Mouse (Mus musculus): ENCODE results near the gene Grb2. TPM values are rescaled to one million over a fixed set of nuclear protein-coding genes. Genes with fewer than 3 reads are reported as not detected.

The Grb2 gene
- polyA plus RNA-seq, 1 experiment = 74.7 TPM

- DNase-seq (ENCODE audit: low read depth in 1 of 2, low spot score in 2 of 2) = no peak
- Histone ChIP-seq H3K27me3 (ENCODE audit: control insufficient read depth, insufficient read depth, low read length) (no peaks in the 10 kb centered on the region), H3K4me1 (ENCODE audit: control insufficient read depth, insufficient read depth, insufficient read length) (peaks cover 14% of the 10 kb centered on the region), H3K27ac (ENCODE audit: insufficient read depth, low read length) (no peak overlapping the region), H3K4me3 (ENCODE audit: extremely low read depth, insufficient read depth, insufficient read length) (no peak overlapping the region), H3K36me3 (ENCODE audit: control insufficient read depth, insufficient read depth, low read length) (peaks cover 7% of the 10 kb centered on the region)
- 52% methylated on average over 5 of the region's 5 CpGs for WGBS
- TF ChIP-seq CTCF (IDR thresholded peaks at IDR 0.05; ENCODE audit: extremely low read depth, insufficient read depth, insufficient read length, insufficient replicate concordance) = no peak
- TF ChIP-seq POLR2A (IDR thresholded peaks at IDR 0.05; ENCODE audit: low read depth, low read length) = no peak
These were observed 17.4 kb downstream of the Grb2 start for GRCm38 (mm10) chr11:115691013-115691412.

GRCm38 (mm10) chr11:115690356-115690755 lies 18.0 kb downstream of the Grb2 start:
- peaks cover 6% of the 10 kb centered on the region for H3K36me3 ChIP-seq (ENCODE audit: control insufficient read depth, insufficient read depth, low read length)

GRCm38 (mm10) chr11:115689137-115689915 lies 19.1 kb downstream of the Grb2 start:
- Histone ChIP-seq H3K4me3 (ENCODE audit: extremely low read depth, insufficient read depth, insufficient read length) (no peak overlapping the region), H3K27ac (ENCODE audit: insufficient read depth, low read length) (no peak overlapping the region), H3K27me3 (ENCODE audit: control insufficient read depth, insufficient read depth, low read length) (no peaks in the 10 kb centered on the region), H3K4me1 (ENCODE audit: control insufficient read depth, insufficient read depth, insufficient read length) (peaks cover 12% of the 10 kb centered on the region), H3K36me3 (ENCODE audit: control insufficient read depth, insufficient read depth, low read length) (peaks cover 6% of the 10 kb centered on the region)
- DNase-seq (ENCODE audit: low read depth in 1 of 2, low spot score in 2 of 2) = no peak
- 94% methylated on average over 14 of the region's 14 CpGs for WGBS
- TF ChIP-seq CTCF (IDR thresholded peaks at IDR 0.05; ENCODE audit: extremely low read depth, insufficient read depth, insufficient read length, insufficient replicate concordance) (no peak), POLR2A (IDR thresholded peaks at IDR 0.05; ENCODE audit: low read depth, low read length) (no peak)

More at GRCm38 (mm10) chr11:115690356-115690755, 18.0 kb downstream of the Grb2 start:
- no peak for DNase-seq (ENCODE audit: low read depth in 1 of 2, low spot score in 2 of 2)
- WGBS = 58% methylated on average over 5 of the region's 5 CpGs
- Histone ChIP-seq H3K27me3 (ENCODE audit: control insufficient read depth, insufficient read depth, low read length) (no peaks in the 10 kb centered on the region), H3K27ac (ENCODE audit: insufficient read depth, low read length) (no peak overlapping the region), H3K4me1 (ENCODE audit: control insufficient read depth, insufficient read depth, insufficient read length) (peaks cover 13% of the 10 kb centered on the region), H3K4me3 (ENCODE audit: extremely low read depth, insufficient read depth, insufficient read length) (no peak overlapping the region)
- TF ChIP-seq CTCF (IDR thresholded peaks at IDR 0.05; ENCODE audit: extremely low read depth, insufficient read depth, insufficient read length, insufficient replicate concordance) (no peak), POLR2A (IDR thresholded peaks at IDR 0.05; ENCODE audit: low read depth, low read length) (no peak)

- no peaks in the 10 kb centered on the region for H3K27me3 ChIP-seq (ENCODE audit: control insufficient read depth, insufficient read depth, low read length)
- WGBS = 80% methylated on average over 6 of the region's 6 CpGs
- no peak overlapping the region for H3K27ac ChIP-seq (ENCODE audit: insufficient read depth, low read length)
- TF ChIP-seq CTCF (IDR thresholded peaks at IDR 0.05; ENCODE audit: extremely low read depth, insufficient read depth, insufficient read length, insufficient replicate concordance) (no peak), POLR2A (IDR thresholded peaks at IDR 0.05; ENCODE audit: low read depth, low read length) (no peak)
- no peak overlapping the region for H3K4me3 ChIP-seq (ENCODE audit: extremely low read depth, insufficient read depth, insufficient read length)
- peaks cover 2% of the 10 kb centered on the region; the same call in 1 of the 2 replicates for H3K4me1 ChIP-seq (ENCODE audit: control insufficient read depth, insufficient read depth, insufficient read length)
- no peak for DNase-seq (ENCODE audit: low read depth in 1 of 2, low spot score in 2 of 2)
- H3K36me3 ChIP-seq (ENCODE audit: control insufficient read depth, insufficient read depth, low read length) = peaks cover 18% of the 10 kb centered on the region
These were observed 22.0 kb downstream of the Grb2 start for GRCm38 (mm10) chr11:115686369-115686768.

- TF ChIP-seq POLR2A (IDR thresholded peaks at IDR 0.05; ENCODE audit: low read depth, low read length) (no peak), CTCF (IDR thresholded peaks at IDR 0.05; ENCODE audit: extremely low read depth, insufficient read depth, insufficient read length, insufficient replicate concordance) (no peak)
- Histone ChIP-seq H3K4me1 (ENCODE audit: control insufficient read depth, insufficient read depth, insufficient read length) (no peaks in the 10 kb centered on the region; the same call in 1 of the 2 replicates), H3K4me3 (ENCODE audit: extremely low read depth, insufficient read depth, insufficient read length) (no peak overlapping the region), H3K27me3 (ENCODE audit: control insufficient read depth, insufficient read depth, low read length) (no peaks in the 10 kb centered on the region), H3K27ac (ENCODE audit: insufficient read depth, low read length) (no peak overlapping the region), H3K36me3 (ENCODE audit: control insufficient read depth, insufficient read depth, low read length) (peaks cover 18% of the 10 kb centered on the region)
- DNase-seq (ENCODE audit: low read depth in 1 of 2, low spot score in 2 of 2) = no peak
- 88% methylated on average over 7 of the region's 7 CpGs for WGBS
These were observed 22.4 kb downstream of the Grb2 start for GRCm38 (mm10) chr11:115685954-115686353.

- H3K27ac ChIP-seq (ENCODE audit: insufficient read depth, low read length) = no peak overlapping the region
- DNase-seq (ENCODE audit: low read depth in 1 of 2, low spot score in 2 of 2) = no peak
- peaks cover 18% of the 10 kb centered on the region for H3K36me3 ChIP-seq (ENCODE audit: control insufficient read depth, insufficient read depth, low read length)
- 93% methylated on average over 6 of the region's 6 CpGs for WGBS
- TF ChIP-seq CTCF (IDR thresholded peaks at IDR 0.05; ENCODE audit: extremely low read depth, insufficient read depth, insufficient read length, insufficient replicate concordance) (no peak), POLR2A (IDR thresholded peaks at IDR 0.05; ENCODE audit: low read depth, low read length) (no peak)
- no peaks in the 10 kb centered on the region for H3K4me1 ChIP-seq (ENCODE audit: control insufficient read depth, insufficient read depth, insufficient read length)
- no peaks in the 10 kb centered on the region for H3K27me3 ChIP-seq (ENCODE audit: control insufficient read depth, insufficient read depth, low read length)
- no peak overlapping the region for H3K4me3 ChIP-seq (ENCODE audit: extremely low read depth, insufficient read depth, insufficient read length)
These were observed 23.5 kb downstream of the Grb2 start for GRCm38 (mm10) chr11:115684877-115685276.

GRCm38 (mm10) chr11:115683326-115683725 lies 25.1 kb downstream of the Grb2 start:
- no peaks in the 10 kb centered on the region for H3K27me3 ChIP-seq (ENCODE audit: control insufficient read depth, insufficient read depth, low read length)
- 95% methylated on average over 5 of the region's 5 CpGs for WGBS
- no peak overlapping the region for H3K4me3 ChIP-seq (ENCODE audit: extremely low read depth, insufficient read depth, insufficient read length)
- peaks cover 24% of the 10 kb centered on the region for H3K36me3 ChIP-seq (ENCODE audit: control insufficient read depth, insufficient read depth, low read length)
- H3K4me1 ChIP-seq (ENCODE audit: control insufficient read depth, insufficient read depth, insufficient read length) = peaks cover 3% of the 10 kb centered on the region; the same call in 1 of the 2 replicates
- no peak for DNase-seq (ENCODE audit: low read depth in 1 of 2, low spot score in 2 of 2)
- no peak overlapping the region for H3K27ac ChIP-seq (ENCODE audit: insufficient read depth, low read length)
- no peak for TF ChIP-seq CTCF (IDR thresholded peaks at IDR 0.05; ENCODE audit: extremely low read depth, insufficient read depth, insufficient read length, insufficient replicate concordance)
- no peak for TF ChIP-seq POLR2A (IDR thresholded peaks at IDR 0.05; ENCODE audit: low read depth, low read length)

Data from spleen, adult 2 months (tissue).